Mouse (Mus musculus) right cerebral cortex, adult 18-20 months (tissue): ENCODE measurements around the gene Prr22.
A peak's percentile ranks its signal among the peaks of the same experiment; 100 is the strongest.

Source experiments
- DNase-seq: peaks from one replicate; pipeline ENCODE4 v3.0.0; 2022; ENCODE audit warnings: mixed read lengths

Prr22 gene

GRCm38 (mm10) chr17:56761991-56762410, 8.0 kb upstream of the Prr22 start:
- DNase-seq, result peak; percentile 89

DNA sequence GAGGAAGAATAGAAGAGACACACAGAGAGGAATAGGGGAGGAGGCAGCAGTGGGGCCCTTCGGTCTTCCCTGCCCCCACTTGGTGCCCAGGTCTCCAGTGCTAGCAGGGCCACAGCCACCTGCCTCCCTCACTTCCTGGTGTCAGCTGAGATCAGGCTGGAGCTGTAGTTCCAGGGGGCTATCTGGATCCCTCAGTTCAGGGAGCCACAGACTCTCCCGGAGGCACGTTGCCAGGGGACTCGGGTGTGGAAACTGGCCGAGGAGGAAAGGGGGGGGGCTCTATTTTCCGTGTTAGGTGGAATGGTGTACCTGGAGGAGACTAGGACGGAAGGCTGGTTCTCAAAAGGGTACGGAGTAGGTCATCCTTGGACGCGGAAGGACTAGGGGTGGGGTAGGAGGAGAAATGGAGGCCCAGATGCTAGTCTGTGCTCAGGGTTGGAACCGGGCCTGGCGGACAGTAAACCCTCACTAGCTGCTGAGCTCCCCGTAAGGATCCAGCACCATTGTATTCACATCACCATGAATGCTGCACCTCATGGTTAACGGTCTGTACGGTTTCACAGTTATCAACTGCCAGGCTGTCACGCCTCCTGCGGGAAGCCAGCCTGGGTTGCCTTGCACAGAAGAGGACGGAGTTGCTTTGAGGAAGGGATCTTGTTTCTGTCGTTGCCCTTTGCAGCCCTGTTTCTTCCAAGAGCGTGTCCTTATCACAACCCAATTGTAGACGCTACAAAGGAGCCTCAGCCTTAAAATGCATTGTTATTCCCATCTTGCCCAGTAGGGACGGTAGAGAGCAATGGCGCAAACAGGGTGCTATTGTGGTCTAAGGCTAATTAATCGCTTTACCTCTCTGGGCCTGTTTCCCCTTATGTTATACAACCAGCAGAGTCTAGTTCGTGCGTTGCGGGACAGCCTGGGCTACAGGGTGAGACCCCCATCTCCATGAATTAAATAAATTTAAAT, 7.0 kb upstream of the Prr22 start:
- DNase-seq, result peak; percentile 51

GRCm38 (mm10) chr17:56763741-56764250, 6.3 kb upstream of the Prr22 start:
- no peak for DNase-seq

DNA sequence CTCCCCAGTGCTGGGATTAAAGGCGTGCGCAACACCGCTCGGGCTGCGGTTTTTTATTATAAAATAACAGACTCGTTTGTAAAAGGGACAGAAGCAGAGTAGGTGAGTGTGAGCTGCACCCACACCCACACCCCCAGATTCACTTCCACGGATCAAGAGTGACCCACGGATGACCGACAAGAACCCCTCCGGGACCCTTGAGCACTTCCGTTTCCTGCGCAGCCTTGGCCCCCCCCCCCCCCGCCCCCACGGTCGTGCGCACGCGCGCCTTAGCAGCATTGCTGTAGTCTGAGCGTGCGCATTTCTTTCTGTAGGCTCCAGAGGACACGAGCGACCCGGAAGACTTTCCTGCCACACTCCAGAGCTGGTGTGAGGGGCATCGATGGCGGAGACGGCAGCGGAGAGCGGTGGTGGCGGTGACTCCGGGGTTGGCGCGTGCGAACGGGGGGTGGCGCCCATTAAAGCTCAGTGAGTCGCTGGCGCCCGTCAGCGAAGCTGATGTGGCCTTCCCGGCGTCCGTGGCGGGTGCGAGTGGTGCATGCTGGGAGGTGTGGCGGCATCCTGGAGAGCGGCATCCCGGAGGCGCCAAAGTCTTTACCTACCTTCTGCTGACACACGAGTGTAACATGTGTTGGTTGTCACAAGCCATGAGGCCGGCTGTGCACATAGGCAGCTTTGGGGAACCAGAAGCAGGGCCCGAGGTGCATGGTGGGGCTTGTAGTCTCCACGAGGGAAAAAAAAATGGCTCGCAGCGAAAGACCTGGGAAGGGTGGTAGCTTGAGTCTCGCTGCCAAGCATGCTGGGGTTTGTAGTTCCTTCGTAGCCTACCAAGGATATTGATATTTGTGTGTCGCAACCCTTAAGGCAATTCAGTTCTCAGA, 5.3 kb upstream of the Prr22 start, which contains the start of gene Dus3l:
Dus3l (plus strand) TSS at position 284 of the 881 bp plus-strand sequence.
- DNase-seq, result peak; percentile 90

DNA sequence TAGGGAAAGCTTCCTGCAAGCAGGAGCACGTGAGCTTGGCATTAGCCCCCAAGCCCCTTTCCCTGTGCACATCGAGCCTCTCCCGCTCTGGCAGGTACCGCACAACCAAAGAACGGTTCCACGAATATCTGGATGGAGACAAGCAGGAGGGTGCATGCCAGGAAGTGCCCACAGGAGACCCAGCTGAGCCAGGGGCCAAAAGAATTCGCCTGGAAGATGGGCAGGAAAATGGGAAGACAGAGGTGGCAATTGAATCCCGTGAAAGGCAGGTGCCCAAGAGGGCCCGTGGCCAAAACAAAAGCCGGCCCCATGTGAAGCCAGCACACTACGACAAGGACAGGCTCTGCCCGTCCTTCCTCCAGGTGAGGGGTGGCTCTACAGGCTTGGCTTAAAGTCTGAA, 4.6 kb upstream of the Prr22 start:
- DNase-seq, result no peak

- no peak for DNase-seq
These were observed 3.2 kb upstream of the Prr22 start for GRCm38 (mm10) chr17:56766631-56767405.

- no peak for DNase-seq
These were observed 2.4 kb upstream of the Prr22 start for GRCm38 (mm10) chr17:56767531-56768135.

DNA sequence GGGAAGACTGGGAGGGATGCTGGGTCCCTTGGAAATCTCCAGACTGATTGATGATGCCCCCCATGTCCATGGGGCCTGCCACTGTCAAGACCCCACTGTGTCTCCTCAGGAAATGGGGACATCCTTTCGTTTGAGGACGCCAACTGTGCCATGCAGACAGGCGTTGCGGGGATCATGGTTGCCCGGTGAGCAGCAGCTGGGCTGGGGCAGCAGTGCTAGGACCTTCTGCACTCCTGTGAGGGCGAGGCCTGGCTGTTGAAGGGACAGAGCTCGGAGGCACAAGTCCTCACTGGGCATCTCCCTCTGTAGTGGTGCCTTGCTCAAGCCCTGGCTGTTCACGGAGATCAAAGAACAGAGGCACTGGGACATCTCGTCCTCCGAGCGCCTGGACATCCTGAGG, 1.1 kb upstream of the Prr22 start:
- no peak for DNase-seq

DNA sequence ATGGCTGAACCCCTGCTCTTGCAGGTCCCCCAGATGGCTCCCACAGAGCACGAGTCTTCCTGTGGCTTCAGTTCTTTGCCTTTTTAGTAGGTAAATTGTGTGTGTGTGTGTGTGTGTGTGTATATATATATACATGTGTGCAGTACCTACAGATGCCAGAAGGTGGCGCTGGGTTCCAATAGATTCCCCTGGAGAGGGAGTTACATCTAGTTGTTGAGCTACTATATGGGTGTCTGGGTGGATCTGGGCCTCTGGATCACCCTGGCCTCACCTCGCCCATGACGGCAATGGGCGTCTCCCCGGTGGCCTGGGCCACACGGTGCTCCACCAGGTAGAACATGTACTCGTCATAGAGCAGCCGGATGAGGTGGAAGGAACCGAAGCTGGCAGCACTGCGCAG, 7.5 kb downstream of the Prr22 start:
- no peak for DNase-seq

DNA sequence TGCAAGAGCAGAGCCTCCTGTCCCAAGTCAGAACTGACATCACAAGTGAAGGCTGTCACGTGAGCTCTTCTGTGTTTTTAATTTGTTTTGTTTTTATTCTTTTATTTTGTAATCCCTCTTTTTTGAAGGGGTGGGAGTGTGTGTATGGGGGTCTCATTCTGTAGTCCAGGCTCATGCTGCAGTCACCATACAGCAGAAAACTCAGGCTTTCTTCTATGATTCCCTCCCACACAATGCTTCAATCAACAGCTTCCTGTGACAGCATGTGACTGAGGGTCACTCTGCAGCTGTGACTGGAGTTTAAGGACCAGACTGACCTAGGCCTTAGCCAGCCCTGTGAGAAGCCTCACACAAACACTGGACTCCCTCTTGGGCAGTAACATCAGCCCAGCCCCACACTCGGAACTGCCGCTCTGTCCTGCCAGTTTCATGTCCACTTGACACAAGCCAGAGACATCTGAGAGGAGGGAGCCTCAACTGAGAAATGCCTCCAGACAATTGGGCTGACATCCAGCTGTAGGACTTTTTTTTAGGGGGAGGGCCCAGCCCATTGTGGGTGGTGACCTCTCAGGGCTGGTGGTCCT, 8.8 kb downstream of the Prr22 start:
- DNase-seq, result no peak

- no peak for DNase-seq
These were observed 10.4 kb downstream of the Prr22 start for GRCm38 (mm10) chr17:56780291-56780978.

DNA sequence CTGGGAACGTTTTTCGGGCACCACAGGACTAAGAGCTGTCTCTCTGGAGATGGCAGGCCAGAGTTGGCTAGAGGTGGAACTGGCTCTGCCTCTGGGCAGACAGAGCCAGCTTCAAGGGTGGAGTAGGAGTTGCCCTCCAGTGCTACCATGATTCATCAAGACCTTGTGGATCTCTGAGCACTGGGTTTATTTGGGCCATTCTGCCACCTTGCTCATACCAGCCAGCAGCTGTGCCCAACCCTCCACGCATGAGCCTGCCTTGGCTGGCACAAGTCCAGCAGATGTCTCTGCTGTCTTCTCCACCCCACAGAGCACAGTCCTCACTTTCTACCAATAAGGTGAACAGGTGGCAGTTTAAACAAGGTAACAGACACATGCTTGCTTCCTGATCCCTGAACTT, 18.8 kb downstream of the Prr22 start:
- no peak for DNase-seq

GRCm38 (mm10) chr17:56789286-56789685, 19.2 kb downstream of the Prr22 start:
- DNase-seq, result no peak

DNA sequence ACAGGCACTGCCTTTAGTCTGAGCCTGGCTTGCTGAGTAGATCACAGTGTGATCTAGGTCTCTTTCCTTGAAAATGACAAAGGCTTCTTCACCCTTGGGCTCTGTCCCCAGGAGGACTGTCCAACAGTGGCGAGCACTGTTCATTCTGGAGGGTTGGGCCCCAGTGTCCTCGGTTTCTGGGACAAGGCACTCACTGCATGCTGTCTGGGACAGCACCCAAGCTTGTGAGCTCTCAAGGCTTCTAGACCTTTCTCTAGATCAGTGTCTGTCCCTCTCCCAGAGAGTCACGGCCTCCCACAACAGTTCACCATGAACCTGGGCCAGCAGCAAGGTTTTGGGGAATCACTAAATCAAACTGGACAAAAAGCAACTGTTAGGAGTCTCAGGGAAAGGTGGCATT, 22.5 kb downstream of the Prr22 start:
- DNase-seq, result no peak

GRCm38 (mm10) chr17:56793614-56794319, 23.7 kb downstream of the Prr22 start:
- no peak for DNase-seq

DNA sequence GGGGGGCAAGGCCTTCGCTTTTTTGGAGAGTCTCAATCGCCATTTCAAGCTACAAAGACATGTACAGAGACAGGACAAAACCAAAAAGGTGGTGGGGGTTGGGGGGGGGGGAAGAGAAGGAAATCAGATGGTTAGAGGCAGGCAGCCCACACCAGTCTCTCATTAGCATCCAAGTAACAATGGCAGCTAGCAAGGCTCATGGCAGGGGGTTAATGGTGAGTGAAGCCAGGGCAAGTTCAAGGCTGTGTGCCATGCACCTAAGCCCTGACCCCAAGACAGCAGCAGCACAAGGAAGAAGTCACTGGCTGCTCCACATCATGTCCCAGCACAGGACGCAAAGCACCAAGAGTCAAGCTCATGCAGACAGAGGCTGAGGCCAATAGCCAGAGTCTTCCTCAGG, 29.2 kb downstream of the Prr22 start:
- DNase-seq, result no peak

DNA sequence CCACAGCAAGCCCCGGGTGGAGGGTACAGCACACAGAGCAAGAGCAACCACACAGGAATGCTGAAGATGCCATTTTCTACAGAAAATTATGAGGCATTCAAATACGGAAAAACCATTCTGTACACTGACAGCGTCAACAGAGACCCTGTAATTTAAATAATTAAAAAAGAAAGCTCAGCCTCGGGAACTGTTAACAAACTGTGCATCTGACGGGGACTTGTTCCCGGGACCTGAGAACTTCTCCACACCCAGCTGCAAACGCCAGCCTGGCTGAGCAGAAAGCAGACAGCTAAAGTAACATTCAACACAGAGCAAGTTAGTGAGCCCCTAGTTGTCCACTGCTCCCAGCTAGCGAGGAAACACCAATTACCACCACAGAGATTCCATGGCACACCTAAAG, 32.0 kb downstream of the Prr22 start:
- DNase-seq, result no peak

DNA sequence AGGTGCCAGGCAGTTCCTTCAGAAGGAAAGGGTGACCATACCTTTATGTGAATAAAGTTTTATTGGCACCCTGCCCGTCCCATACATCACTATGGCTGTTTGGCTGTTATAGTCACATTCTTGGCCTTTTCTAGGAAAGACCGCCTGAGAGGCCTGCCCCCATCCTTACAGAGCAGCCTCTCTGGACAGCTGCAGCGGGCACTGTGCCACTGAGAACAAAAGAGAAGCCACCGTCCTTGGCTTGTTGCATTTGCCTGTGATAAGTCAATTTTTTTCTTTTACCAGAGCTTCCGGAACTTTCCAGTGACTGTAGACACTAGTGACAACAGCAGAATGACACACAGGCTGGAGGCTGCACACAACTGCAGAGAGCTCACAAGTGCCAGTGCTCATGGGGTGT, 34.9 kb downstream of the Prr22 start:
- DNase-seq, result no peak

GRCm38 (mm10) chr17:56805784-56806183, 35.7 kb downstream of the Prr22 start:
- no peak for DNase-seq

- DNase-seq, result peak; percentile 82
These were observed 38.5 kb downstream of the Prr22 start for GRCm38 (mm10) chr17:56808518-56808917.
